Mouse (Mus musculus): Measurements from ENCODE around the gene Psip1. TPM values are rescaled to one million over a fixed set of nuclear protein-coding genes. Genes with fewer than 3 reads are reported as not detected.
A peak's percentile ranks its signal among the peaks of the same experiment; 100 is the strongest.
"Not testable (repeated sequence)": the region's sequence is repeated elsewhere in the genome, so short reads cannot be mapped to it uniquely, and the experiment has no call there.

Gene Psip1
- total RNA-seq, 2 experiments from 2014 or later: 18.7 to 22.9 TPM

GRCm38 (mm10) chr4:83512217-83512616, 26.0 kb upstream of the Psip1 start:
- no peak for DNase-seq
- intact Hi-C loops (cut with DNase I; ENCODE audit: low total_unique reads): no loop called here

- intact Hi-C loops (cut with DNase I; ENCODE audit: low total_unique reads): no loop called here
- DNase-seq: no peak
Measured at GRCm38 (mm10) chr4:83511083-83511482, 24.8 kb upstream of the Psip1 start.

GRCm38 (mm10) chr4:83509600-83509999, 23.3 kb upstream of the Psip1 start:
- intact Hi-C loops (cut with DNase I; ENCODE audit: low total_unique reads): no loop called here
- no peak for DNase-seq

GRCm38 (mm10) chr4:83501037-83501430, 14.8 kb upstream of the Psip1 start:
- no peak for DNase-seq
- intact Hi-C loops (cut with DNase I; ENCODE audit: low total_unique reads): no loop called here

GRCm38 (mm10) chr4:83500154-83501036, 14.1 kb upstream of the Psip1 start:
- DNase-seq: no peak
- intact Hi-C loops (cut with DNase I; ENCODE audit: low total_unique reads): no loop called here

- DNase-seq; intact Hi-C loops (cut with DNase I; ENCODE audit: low total_unique reads): not testable (repeated sequence)
Measured at GRCm38 (mm10) chr4:83497013-83497412, 10.8 kb upstream of the Psip1 start.

GRCm38 (mm10) chr4:83493112-83493511, 6.9 kb upstream of the Psip1 start:
- intact Hi-C loops (cut with DNase I; ENCODE audit: low total_unique reads): loop anchor here (5.0 kb wide), 1 partner anchor 74 kb away; no protein-coding TSS in a partner anchor
- DNase-seq: no peak

GRCm38 (mm10) chr4:83489121-83489520, 2.9 kb upstream of the Psip1 start:
- intact Hi-C loops (cut with DNase I; ENCODE audit: low total_unique reads): no loop called here

GRCm38 (mm10) chr4:83485735-83486116, 533 bp downstream of the Psip1 start:
- DNase-seq: peak; percentile 89
- intact Hi-C loops (cut with DNase I; ENCODE audit: low total_unique reads): no loop called here

More at GRCm38 (mm10) chr4:83489121-83489520, 2.9 kb upstream of the Psip1 start:
- DNase-seq: no peak

- no peak for DNase-seq
- intact Hi-C loops (cut with DNase I; ENCODE audit: low total_unique reads): no loop called here
Measured at GRCm38 (mm10) chr4:83485250-83485649, 1.0 kb downstream of the Psip1 start.

- intact Hi-C loops (cut with DNase I; ENCODE audit: low total_unique reads): no loop called here
- no peak for DNase-seq
Measured at GRCm38 (mm10) chr4:83468208-83468607, 18.1 kb downstream of the Psip1 start.

- intact Hi-C loops (cut with DNase I; ENCODE audit: low total_unique reads): no loop called here
- no peak for DNase-seq
Measured at GRCm38 (mm10) chr4:83467615-83468014, 18.6 kb downstream of the Psip1 start.

- intact Hi-C loops (cut with DNase I; ENCODE audit: low total_unique reads): no loop called here
- no peak for DNase-seq
Measured at GRCm38 (mm10) chr4:83464827-83465226, 21.4 kb downstream of the Psip1 start.

- intact Hi-C loops (cut with DNase I; ENCODE audit: low total_unique reads): no loop called here
- DNase-seq: no peak
Measured at GRCm38 (mm10) chr4:83460106-83460505, 26.2 kb downstream of the Psip1 start.

GRCm38 (mm10) chr4:83450785-83451184, 35.5 kb downstream of the Psip1 start:
- intact Hi-C loops (cut with DNase I; ENCODE audit: low total_unique reads): no loop called here
- no peak for DNase-seq

- DNase-seq: no peak
- intact Hi-C loops (cut with DNase I; ENCODE audit: low total_unique reads): no loop called here
Measured at GRCm38 (mm10) chr4:83441050-83441449, 45.2 kb downstream of the Psip1 start.

GRCm38 (mm10) chr4:83439045-83439444, 47.2 kb downstream of the Psip1 start:
- intact Hi-C loops (cut with DNase I; ENCODE audit: low total_unique reads): no loop called here

GRCm38 (mm10) chr4:83438116-83438515, 48.1 kb downstream of the Psip1 start:
- no peak for DNase-seq
- intact Hi-C loops (cut with DNase I; ENCODE audit: low total_unique reads): no loop called here

More at GRCm38 (mm10) chr4:83439045-83439444, 47.2 kb downstream of the Psip1 start:
- DNase-seq: no peak

- intact Hi-C loops (cut with DNase I; ENCODE audit: low total_unique reads): no loop called here
- DNase-seq: no peak
Measured at GRCm38 (mm10) chr4:83436375-83436774, 49.9 kb downstream of the Psip1 start.

GRCm38 (mm10) chr4:83432901-83433300, 53.4 kb downstream of the Psip1 start:
- no peak for DNase-seq
- intact Hi-C loops (cut with DNase I; ENCODE audit: low total_unique reads): no loop called here

GRCm38 (mm10) chr4:83431950-83432349, 54.3 kb downstream of the Psip1 start:
- DNase-seq: no peak
- intact Hi-C loops (cut with DNase I; ENCODE audit: low total_unique reads): no loop called here

Measured in gastrocnemius, postnatal 14 days (tissue).